Mouse (Mus musculus) hindbrain, embryonic 14.5 days (tissue): ENCODE data around the gene Gm16253. TPM values are rescaled to one million over a fixed set of nuclear protein-coding genes. Genes with fewer than 3 reads are reported as not detected.

ENCODE experiments used
- ATAC-seq: fragments of 200-750 bp; cut with Nextera tagmentation; 2 replicates; pipeline ENCODE4 v1.8.0; 2017; ENCODE audit warnings: moderate number of reproducible peaks, mild to moderate bottlenecking, moderate TSS enrichment, moderate library complexity; ENCODE audit not compliant: low FRiP score
- DNase-seq: peaks from one replicate; pipeline ENCODE4 v3.0.0-alpha.2; 2015; ENCODE audit warnings: low spot score
- H3K27ac ChIP-seq: fragments of 300-500 bp; sonication (generic); 2 replicates; pipeline ENCODE4 v1.5.1; 2014; ENCODE audit warnings: mild to moderate bottlenecking, moderate library complexity
- H3K27me3 ChIP-seq: fragments of 300-500 bp; sonication (generic); 2 replicates; pipeline ENCODE4 v1.6.1; 2014; ENCODE audit warnings: mild to moderate bottlenecking, low read length, mixed read lengths; ENCODE audit not compliant: control insufficient read depth, insufficient read depth
- H3K36me3 ChIP-seq: fragments of 300-500 bp; sonication (generic); replicated peaks from 2 replicates; pipeline ENCODE4 v1.6.1; 2014; ENCODE audit not compliant: control insufficient read depth, insufficient read depth
- H3K4me1 ChIP-seq: fragments of 300-500 bp; sonication (generic); replicated peaks from 2 replicates; pipeline ENCODE4 v1.6.1; 2014; ENCODE audit warnings: antibody characterized with exemption, low read length, mixed read lengths; ENCODE audit not compliant: control insufficient read depth, insufficient read depth
- H3K4me2 ChIP-seq: fragments of 300-500 bp; sonication (generic); replicated peaks from 2 replicates; pipeline ENCODE4 v1.6.1; 2014; ENCODE audit warnings: mild to moderate bottlenecking, moderate library complexity
- H3K4me3 ChIP-seq: fragments of 300-500 bp; sonication (generic); replicated peaks from 2 replicates; pipeline ENCODE4 v1.5.1; 2014; ENCODE audit warnings: mild to moderate bottlenecking, low read length
- H3K9ac ChIP-seq: fragments of 300-500 bp; sonication (generic); 2 replicates; pipeline ENCODE4 v1.6.1; 2014
- H3K9me3 ChIP-seq: fragments of 300-500 bp; sonication (generic); 2 replicates; pipeline ENCODE4 v1.6.1; 2016; ENCODE audit warnings: low read length; ENCODE audit not compliant: control insufficient read depth
- WGBS: fragments of 180-500 bp; shearing (Covaris S2); extraction: QIAGEN DNeasy Blood & Tissue Kit; methylation state at CpG from one replicate; pipeline ENCODE4 v1.1.7; 2014; 5-methylcytosine and 5-hydroxymethylcytosine counted together
- polyA plus RNA-seq: library from polyadenylated mRNA; unstranded; fragments of >200 nt; fragmentation: Nextera tagmentation; extraction: Ambion mirVana; gene quantifications from 2 replicates; pipeline ENCODE4 v1.2.1, GENCODE M21; 2014

Gene Gm16253
- polyA plus RNA-seq, 1 experiment from 2014 or later = 0.39 TPM

- Histone ChIP-seq H3K27me3 (no peaks in the 10 kb centered on the region), H3K4me3 (peak within 1 kb of the TSS; percentile 56), H3K4me2 (peak within 1 kb of the TSS; percentile 87), H3K9ac (peak within 1 kb of the TSS; percentile 73), H3K27ac (peak within 1 kb of the TSS; percentile 69), H3K4me1 (peaks cover 15% of the 10 kb centered on the region), H3K36me3 (peaks cover 52% of the 10 kb centered on the region), H3K9me3 (no peaks in the 10 kb centered on the region)
- ATAC-seq (peak; percentile 95), DNase-seq (peak; percentile 100)
- WGBS = 1% methylated on average over 48 of the region's 48 CpGs
Measured at GRCm38 (mm10) chr3:96629729-96630600, 53.2 kb downstream of the Gm16253 start, which contains the start of gene Rbm8a. TSS of gene Rbm8a (plus strand) at chr3:96629933.

Other genes starting within 250 kb of the Gm16253 start
- gene BC107364, start 124.7 kb upstream of the Gm16253 start, polyA plus RNA-seq = not detected in 2 replicates
- gene Hfe2, start 51.8 kb upstream of the Gm16253 start, polyA plus RNA-seq = 1.9 and 2.1 TPM in 2 replicates
- gene Txnip, start 19.0 kb upstream of the Gm16253 start, polyA plus RNA-seq = 53.2 and 71.4 TPM in 2 replicates
- 11.0 and 18.5 TPM in 2 replicates for gene Polr3gl, start 17.2 kb downstream of the Gm16253 start, polyA plus RNA-seq
- 17.5 and 22.3 TPM in 2 replicates for gene Ankrd34a, start 19.7 kb downstream of the Gm16253 start, polyA plus RNA-seq
- gene Lix1l, start 24.2 kb downstream of the Gm16253 start, polyA plus RNA-seq = 6.1 and 6.4 TPM in 2 replicates
- gene Rbm8a, start 52.9 kb downstream of the Gm16253 start, polyA plus RNA-seq = 101 and 104 TPM in 2 replicates
- 57.0 and 58.2 TPM in 2 replicates for gene Pex11b, start 58.4 kb downstream of the Gm16253 start, polyA plus RNA-seq
- gene Gm42957, start 58.5 kb downstream of the Gm16253 start, polyA plus RNA-seq = 0.07 TPM in 1 of 2 replicates, not detected in the other
- gene Itga10, start 68.6 kb downstream of the Gm16253 start, polyA plus RNA-seq = 0.86 and 0.99 TPM in 2 replicates
- gene Ankrd35, start 93.1 kb downstream of the Gm16253 start, polyA plus RNA-seq = 1.7 and 1.8 TPM in 2 replicates
- gene Pias3, start 119.4 kb downstream of the Gm16253 start, polyA plus RNA-seq = 27.5 and 29.3 TPM in 2 replicates
- gene Nudt17, start 131.6 kb downstream of the Gm16253 start, polyA plus RNA-seq = 16.5 and 17.3 TPM in 2 replicates
- 28.1 and 28.3 TPM in 2 replicates for gene Polr3c, start 150.6 kb downstream of the Gm16253 start, polyA plus RNA-seq
- 79.4 and 89.2 TPM in 2 replicates for gene Rnf115, start 150.7 kb downstream of the Gm16253 start, polyA plus RNA-seq